36 mouse cellular contexts compared by ENCODE assay signal in genomic region chr11:57864577-57864976, GRCm38 (mm10). TPM values are rescaled to one million over a fixed set of nuclear protein-coding genes. Genes with fewer than 3 reads are reported as not detected.
DNase-seq lines count a peak whose midpoint lies in the region; ATAC-seq and TF ChIP-seq lines count a peak whose summit lies in the region.
"Had no signal": no experiment of that assay in that cellular context is flagged by ENCODE, and none has a peak within 500 bp of the region (broad histone marks: within the 10 kb centered on the region; RNA-seq: fewer than 3 reads in every experiment).

No protein-coding gene starts in this region.

- H3K27ac ChIP-seq in heart, embryonic 11.5 days (ENCODE audit: low read depth, low read length), result no peak overlapping the region
- no peak overlapping the region for H3K27ac ChIP-seq in lung, embryonic 14.5 days (ENCODE audit: low read depth)
- H3K27ac ChIP-seq: embryonic facial prominence, embryonic 13.5 days; forebrain, embryonic 12.5 days; hindbrain, embryonic 13.5 days; limb, embryonic 13.5 days; macrophage; midbrain, embryonic 13.5 days; neural tube, embryonic 13.5 days had no signal

- DNase-seq in adrenal gland, adult 2 months, result peak; percentile 20
- no peak for DNase-seq in adrenal gland, postnatal 36 days
- no peak for DNase-seq in heart, postnatal 25 days (ENCODE audit: low spot score)
- no peak for DNase-seq in lung, embryonic 14.5 days
- no peak for DNase-seq in lung, adult 2 months
- peak; percentile 69 for DNase-seq in yolk sac, embryonic 10.5 days (ENCODE audit: low spot score)
- DNase-seq: adrenal gland, postnatal 10 days; cerebellum, adult 11-12 months; cerebellum, adult 9-11 months; embryo, embryonic 11 days; gastrocnemius, postnatal 10 days; heart, postnatal 4 days; kidney, adult 11 months; kidney, postnatal 14 days; right cerebral cortex, postnatal 4 days had no signal

- no peak overlapping the region for H3K9ac ChIP-seq in heart, embryonic 11.5 days (ENCODE audit: low read depth, low read length)
- H3K9ac ChIP-seq in lung, embryonic 14.5 days, result no peak overlapping the region
- H3K9ac ChIP-seq: embryonic facial prominence, embryonic 13.5 days; forebrain, embryonic 12.5 days; hindbrain, embryonic 13.5 days; limb, embryonic 13.5 days; midbrain, embryonic 13.5 days; neural tube, embryonic 13.5 days had no signal

- no peaks in the 10 kb centered on the region for H3K9me3 ChIP-seq in heart, embryonic 11.5 days (replicated peaks; ENCODE audit: control insufficient read depth, low read length)
- no peaks in the 10 kb centered on the region for H3K9me3 ChIP-seq in lung, embryonic 14.5 days (ENCODE audit: low read depth, low read length)
- H3K9me3 ChIP-seq: embryonic facial prominence, embryonic 13.5 days; forebrain, embryonic 12.5 days; hindbrain, embryonic 13.5 days; limb, embryonic 13.5 days; midbrain, embryonic 13.5 days; neural tube, embryonic 13.5 days had no signal

- H3K27me3 ChIP-seq in heart, embryonic 11.5 days (ENCODE audit: control insufficient read depth, insufficient read depth, low read length), result 0 out of 2 replicates have a peak, but pooled peaks cover 4% of the 10 kb centered on the region
- no peaks in the 10 kb centered on the region for H3K27me3 ChIP-seq in lung, embryonic 14.5 days (ENCODE audit: insufficient read depth, low read length)
- H3K27me3 ChIP-seq: embryonic facial prominence, embryonic 13.5 days; midbrain, embryonic 13.5 days had no signal

- WGBS in heart, embryonic 11.5 days (ENCODE audit: insufficient replicate concordance), result 5% methylated on average over 8 of the region's 8 CpGs
- WGBS in lung, embryonic 14.5 days, result 7% methylated on average over 8 of the region's 8 CpGs
- 22% methylated on average over 8 of the region's 8 CpGs for WGBS in lung, adult 2 months

- no peak overlapping the region for H3K4me3 ChIP-seq in heart, embryonic 11.5 days (ENCODE audit: low read depth, low read length)
- no peak overlapping the region for H3K4me3 ChIP-seq in lung, embryonic 14.5 days (ENCODE audit: low read depth, low read length)
- no peak overlapping the region for H3K4me3 ChIP-seq in lung, adult 2 months (replicated peaks; ENCODE audit: extremely low read depth, low read depth, low read length)
- H3K4me3 ChIP-seq: embryonic facial prominence, embryonic 13.5 days; erythroblast, embryonic 14.5 days; forebrain, embryonic 12.5 days; hindbrain, embryonic 13.5 days; limb, embryonic 13.5 days; midbrain, embryonic 13.5 days; neural tube, embryonic 13.5 days had no signal

- TF ChIP-seq CTCF in lung, embryonic 14.5 days (IDR thresholded peaks at IDR 0.05; ENCODE audit: low read depth), result no peak
- no peak for TF ChIP-seq CTCF in lung, adult 2 months (IDR thresholded peaks at IDR 0.05; ENCODE audit: insufficient read depth, low read length)

- intact Hi-C loops in heart, postnatal 25 days (cut with DNase I), result no loop called here

- no peak for TF ChIP-seq POLR2A in lung, adult 2 months (IDR thresholded peaks at IDR 0.05; ENCODE audit: borderline replicate concordance, extremely low read depth, low read depth, low read length)

- ATAC-seq in heart, embryonic 11.5 days (replicated peaks; ENCODE audit: insufficient number of reproducible peaks, low FRiP score, low TSS enrichment), result no peak
- 0 out of 2 replicates have a peak, but pooled peaks have one; percentile 36 for ATAC-seq in lung, embryonic 14.5 days (ENCODE audit: insufficient read depth)
- no peak for ATAC-seq in granulocyte monocyte progenitor cell, adult 5-6 weeks (replicated peaks; ENCODE audit: poor library complexity, severe bottlenecking)
- ATAC-seq: activated CD4-positive, CD25-positive, alpha-beta regulatory T cell, adult 4 months; lung, postnatal 0 days; midbrain, embryonic 13.5 days had no signal

- peak overlapping the region; percentile 14; the same call in 1 of the 2 replicates for H3K4me2 ChIP-seq in heart, embryonic 11.5 days
- no peak overlapping the region for H3K4me2 ChIP-seq in lung, embryonic 14.5 days
- H3K4me2 ChIP-seq: embryonic facial prominence, embryonic 13.5 days; forebrain, embryonic 12.5 days; hindbrain, embryonic 13.5 days; limb, embryonic 13.5 days; liver, embryonic 11.5 days; midbrain, embryonic 13.5 days; neural tube, embryonic 13.5 days had no signal

- H3K4me1 ChIP-seq in heart, embryonic 11.5 days (ENCODE audit: control insufficient read depth, insufficient read depth, low read length), result peaks cover 28% of the 10 kb centered on the region
- peaks cover 4% of the 10 kb centered on the region; the same call in 1 of the 2 replicates for H3K4me1 ChIP-seq in lung, embryonic 14.5 days (ENCODE audit: insufficient read depth)
- H3K4me1 ChIP-seq in lung, adult 2 months (ENCODE audit: control insufficient read depth, insufficient read depth, low read length), result no peaks in the 10 kb centered on the region
- H3K4me1 ChIP-seq: embryonic facial prominence, embryonic 13.5 days; forebrain, embryonic 12.5 days; limb, embryonic 13.5 days; midbrain, embryonic 13.5 days; neural tube, embryonic 13.5 days had no signal

- H3K36me3 ChIP-seq in heart, embryonic 11.5 days (ENCODE audit: control insufficient read depth, insufficient read depth, low read length), result no peaks in the 10 kb centered on the region
- no peaks in the 10 kb centered on the region for H3K36me3 ChIP-seq in lung, embryonic 14.5 days (ENCODE audit: insufficient read depth)
- H3K36me3 ChIP-seq: embryonic facial prominence, embryonic 13.5 days; forebrain, embryonic 12.5 days; hindbrain, embryonic 13.5 days; limb, embryonic 13.5 days; midbrain, embryonic 13.5 days; neural tube, embryonic 13.5 days had no signal

RNA-seq across cellular contexts. Expression of gene Hand1, which starts 32.0 kb away (rescaled TPM):
- 10 to 100 TPM in 1 of 2 experiments, 1 to 10 TPM in 1; 7.7 to 18.8 TPM for total RNA-seq in adrenal gland, adult 2 months (2021)
- polyA plus RNA-seq in adrenal gland, adult 2 months (2012; rRNA removed), result 23.8 and 35.6 TPM in 2 replicates
- 1 to 10 TPM; 5.3 to 9.3 TPM for total RNA-seq in adrenal gland, postnatal 36 days (2021)
- polyA plus RNA-seq in heart, embryonic 11.5 days (2014; fragmentation: Nextera tagmentation; extraction: Ambion mirVana), result 58.1 and 61.9 TPM in 2 replicates
- not detected for total RNA-seq in heart, postnatal 25 days (2021)
- not detected in 2 replicates for polyA plus RNA-seq in lung, embryonic 14.5 days (2014; fragmentation: Nextera tagmentation; extraction: Ambion mirVana)
- 0.06 TPM in 1 of 2 replicates, not detected in the other for polyA plus RNA-seq in lung, adult 2 months (2012; rRNA removed)
- total RNA-seq in granulocyte monocyte progenitor cell, adult 5-6 weeks (2014; fragmentation: Nextera tagmentation), result not detected in 2 replicates
- total RNA-seq in granulocyte monocyte progenitor cell, adult 5-6 weeks (2017), result not detected in 2 replicates
- total RNA-seq: gastrocnemius, postnatal 10 days; layer of hippocampus, adult 18-20 months; layer of hippocampus, postnatal 10 days; left cerebral cortex, adult 18-20 months; left cerebral cortex, postnatal 14 days; megakaryocyte-erythroid progenitor cell, adult 5-6 weeks had no signal
- polyA plus RNA-seq: activated CD4-positive, CD25-positive, alpha-beta regulatory T cell, adult 4 months; erythroblast, embryonic 14.5 days; forebrain, embryonic 12.5 days; gonadal fat pad, adult 2 months; hindbrain, embryonic 13.5 days; kidney, embryonic 14.5 days; lung, postnatal 0 days; macrophage; midbrain, embryonic 13.5 days; spleen, adult 2 months had no signal

Comparison
In these comparisons a context has a peak if more than half of its experiments do, and no peak if none do; other contexts are left out.
1. DNase-seq: peak in adrenal gland, adult 2 months (single experiment) and yolk sac, embryonic 10.5 days (single experiment); none in adrenal gland, postnatal 36 days (0 of 2), heart, postnatal 25 days (single experiment), lung, embryonic 14.5 days (single experiment) and lung, adult 2 months (single experiment).
2. RNA of gene Hand1, which starts 32.0 kb away (total RNA-seq): 7.7 to 18.8 TPM in adrenal gland, adult 2 months and 5.3 to 9.3 TPM in adrenal gland, postnatal 36 days; not detected in heart, postnatal 25 days and not detected in granulocyte monocyte progenitor cell, adult 5-6 weeks; every median in the first group is over 4 times any median in the second.